Mouse (Mus musculus): ENCODE measurements at regions not wholly inside any gene's neighbourhood (a gene's known extent, or its start where the extent isn't known, plus 50 kb on each side); places are given as distances from the start of the nearest gene placed in this dataset.

- H3K4me1 ChIP-seq (ENCODE audit: insufficient read depth, low read length), result no peaks in the 10 kb centered on the region
- ATAC-seq (no peak), DNase-seq (ENCODE audit: low spot score) (no peak)
- TF ChIP-seq CTCF (IDR thresholded peaks at IDR 0.05; ENCODE audit: low read depth), result no peak
- no peaks in the 10 kb centered on the region for H3K27me3 ChIP-seq (ENCODE audit: insufficient read depth, low read length)
- no peak overlapping the region for H3K27ac ChIP-seq
- H3K9ac ChIP-seq (replicated peaks; ENCODE audit: low read length), result no peak overlapping the region
- H3K36me3 ChIP-seq (ENCODE audit: insufficient read depth, low read length), result no peaks in the 10 kb centered on the region
- no peak overlapping the region for H3K4me3 ChIP-seq (ENCODE audit: low read length)
- H3K9me3 ChIP-seq (ENCODE audit: low read length), result no peaks in the 10 kb centered on the region
- no peak overlapping the region for H3K4me2 ChIP-seq (ENCODE audit: low read depth, low read length)
- 67% methylated on average over 10 of the region's 10 CpGs for WGBS
These were observed 123.0 kb downstream of the Tbx18 start for GRCm38 (mm10) chr9:87607878-87608631.

- no peaks in the 10 kb centered on the region for H3K36me3 ChIP-seq (ENCODE audit: insufficient read depth, low read length)
- no peak overlapping the region for H3K4me2 ChIP-seq (ENCODE audit: low read depth, low read length)
- H3K4me3 ChIP-seq (ENCODE audit: low read length), result no peak overlapping the region
- no peak overlapping the region for H3K27ac ChIP-seq
- no peak for DNase-seq (ENCODE audit: low spot score)
- H3K27me3 ChIP-seq (ENCODE audit: insufficient read depth, low read length), result no peaks in the 10 kb centered on the region
- H3K4me1 ChIP-seq (ENCODE audit: insufficient read depth, low read length), result no peaks in the 10 kb centered on the region
- 75% methylated on average over 2 of the region's 2 CpGs for WGBS
- no peak overlapping the region for H3K9ac ChIP-seq (replicated peaks; ENCODE audit: low read length)
- no peaks in the 10 kb centered on the region for H3K9me3 ChIP-seq (ENCODE audit: low read length)
- no peak for TF ChIP-seq CTCF (IDR thresholded peaks at IDR 0.05; ENCODE audit: low read depth)
- ATAC-seq, result no peak
These were observed 155.5 kb downstream of the Tbx18 start for GRCm38 (mm10) chr9:87575591-87575990.

GRCm38 (mm10) chr9:87574250-87574864, 156.7 kb downstream of the Tbx18 start:
- no peak overlapping the region for H3K27ac ChIP-seq
- H3K4me2 ChIP-seq (ENCODE audit: low read depth, low read length), result no peak overlapping the region
- no peaks in the 10 kb centered on the region for H3K27me3 ChIP-seq (ENCODE audit: insufficient read depth, low read length)
- H3K4me1 ChIP-seq (ENCODE audit: insufficient read depth, low read length), result no peaks in the 10 kb centered on the region
- no peak for TF ChIP-seq CTCF (IDR thresholded peaks at IDR 0.05; ENCODE audit: low read depth)
- no peak overlapping the region for H3K4me3 ChIP-seq (ENCODE audit: low read length)
- 53% methylated on average over 2 of the region's 2 CpGs for WGBS
- ATAC-seq (no peak), DNase-seq (ENCODE audit: low spot score) (no peak)
- no peaks in the 10 kb centered on the region for H3K36me3 ChIP-seq (ENCODE audit: insufficient read depth, low read length)
- H3K9me3 ChIP-seq (ENCODE audit: low read length), result no peaks in the 10 kb centered on the region
- H3K9ac ChIP-seq (replicated peaks; ENCODE audit: low read length), result no peak overlapping the region

GRCm38 (mm10) chr9:87563244-87563643, 167.8 kb downstream of the Tbx18 start:
- 64% methylated on average over 3 of the region's 3 CpGs for WGBS
- no peak overlapping the region for H3K27ac ChIP-seq
- no peaks in the 10 kb centered on the region for H3K4me1 ChIP-seq (ENCODE audit: insufficient read depth, low read length)
- ATAC-seq (no peak), DNase-seq (ENCODE audit: low spot score) (no peak)
- H3K4me2 ChIP-seq (ENCODE audit: low read depth, low read length), result no peak overlapping the region
- no peaks in the 10 kb centered on the region for H3K27me3 ChIP-seq (ENCODE audit: insufficient read depth, low read length)
- no peak for TF ChIP-seq CTCF (IDR thresholded peaks at IDR 0.05; ENCODE audit: low read depth)
- H3K4me3 ChIP-seq (ENCODE audit: low read length), result no peak overlapping the region
- H3K9ac ChIP-seq (replicated peaks; ENCODE audit: low read length), result no peak overlapping the region
- no peaks in the 10 kb centered on the region for H3K36me3 ChIP-seq (ENCODE audit: insufficient read depth, low read length)
- no peaks in the 10 kb centered on the region for H3K9me3 ChIP-seq (ENCODE audit: low read length)

GRCm38 (mm10) chr9:87562796-87563195, 168.3 kb downstream of the Tbx18 start:
- H3K4me3 ChIP-seq (ENCODE audit: low read length), result no peak overlapping the region
- no peak overlapping the region for H3K9ac ChIP-seq (replicated peaks; ENCODE audit: low read length)
- H3K9me3 ChIP-seq (ENCODE audit: low read length), result no peaks in the 10 kb centered on the region
- DNase-seq (ENCODE audit: low spot score), result no peak
- ATAC-seq, result no peak
- no peaks in the 10 kb centered on the region for H3K4me1 ChIP-seq (ENCODE audit: insufficient read depth, low read length)
- H3K4me2 ChIP-seq (ENCODE audit: low read depth, low read length), result no peak overlapping the region
- H3K27ac ChIP-seq, result no peak overlapping the region
- H3K36me3 ChIP-seq (ENCODE audit: insufficient read depth, low read length), result no peaks in the 10 kb centered on the region
- no peaks in the 10 kb centered on the region for H3K27me3 ChIP-seq (ENCODE audit: insufficient read depth, low read length)
- 70% methylated on average over 6 of the region's 6 CpGs for WGBS
- TF ChIP-seq CTCF (IDR thresholded peaks at IDR 0.05; ENCODE audit: low read depth), result no peak

GRCm38 (mm10) chr9:87557841-87558240, 173.2 kb downstream of the Tbx18 start:
- no peak overlapping the region for H3K9ac ChIP-seq (replicated peaks; ENCODE audit: low read length)
- no peak for TF ChIP-seq CTCF (IDR thresholded peaks at IDR 0.05; ENCODE audit: low read depth)
- H3K4me1 ChIP-seq (ENCODE audit: insufficient read depth, low read length), result no peaks in the 10 kb centered on the region
- whole genome bisulfite sequencing, result 87% methylated on average over 12 of the region's 12 CpGs
- ATAC-seq, result no peak
- H3K4me3 ChIP-seq (ENCODE audit: low read length), result no peak overlapping the region
- H3K4me2 ChIP-seq (ENCODE audit: low read depth, low read length), result no peak overlapping the region
- H3K9me3 ChIP-seq (ENCODE audit: low read length), result no peaks in the 10 kb centered on the region
- H3K27ac ChIP-seq, result no peak overlapping the region
- no peak for DNase-seq (ENCODE audit: low spot score)
- no peaks in the 10 kb centered on the region for H3K27me3 ChIP-seq (ENCODE audit: insufficient read depth, low read length)
- no peaks in the 10 kb centered on the region for H3K36me3 ChIP-seq (ENCODE audit: insufficient read depth, low read length)

- no peak overlapping the region for H3K4me3 ChIP-seq (ENCODE audit: low read length)
- ATAC-seq (no peak), DNase-seq (ENCODE audit: low spot score) (no peak)
- H3K4me1 ChIP-seq (ENCODE audit: insufficient read depth, low read length), result no peaks in the 10 kb centered on the region
- no peaks in the 10 kb centered on the region for H3K36me3 ChIP-seq (ENCODE audit: insufficient read depth, low read length)
- H3K9ac ChIP-seq (replicated peaks; ENCODE audit: low read length), result no peak overlapping the region
- TF ChIP-seq CTCF (IDR thresholded peaks at IDR 0.05; ENCODE audit: low read depth), result no peak
- 32% methylated on average over 8 of the region's 8 CpGs for WGBS
- H3K4me2 ChIP-seq (ENCODE audit: low read depth, low read length), result no peak overlapping the region
- H3K27me3 ChIP-seq (ENCODE audit: insufficient read depth, low read length), result no peaks in the 10 kb centered on the region
- no peak overlapping the region for H3K27ac ChIP-seq
- H3K9me3 ChIP-seq (ENCODE audit: low read length), result no peaks in the 10 kb centered on the region
These were observed 174.1 kb downstream of the Tbx18 start for GRCm38 (mm10) chr9:87556953-87557394.
